Mouse (Mus musculus): ENCODE measurements around the gene Axin1. TPM values are rescaled to one million over a fixed set of nuclear protein-coding genes. Genes with fewer than 3 reads are reported as not detected.
"Not testable (repeated sequence)": the region's sequence is repeated elsewhere in the genome, so short reads cannot be mapped to it uniquely, and the experiment has no call there.

Axin1 gene
- total and polyA plus RNA-seq, 3 experiments: 17.6 to 39.3 (median 38.5) TPM

DNA sequence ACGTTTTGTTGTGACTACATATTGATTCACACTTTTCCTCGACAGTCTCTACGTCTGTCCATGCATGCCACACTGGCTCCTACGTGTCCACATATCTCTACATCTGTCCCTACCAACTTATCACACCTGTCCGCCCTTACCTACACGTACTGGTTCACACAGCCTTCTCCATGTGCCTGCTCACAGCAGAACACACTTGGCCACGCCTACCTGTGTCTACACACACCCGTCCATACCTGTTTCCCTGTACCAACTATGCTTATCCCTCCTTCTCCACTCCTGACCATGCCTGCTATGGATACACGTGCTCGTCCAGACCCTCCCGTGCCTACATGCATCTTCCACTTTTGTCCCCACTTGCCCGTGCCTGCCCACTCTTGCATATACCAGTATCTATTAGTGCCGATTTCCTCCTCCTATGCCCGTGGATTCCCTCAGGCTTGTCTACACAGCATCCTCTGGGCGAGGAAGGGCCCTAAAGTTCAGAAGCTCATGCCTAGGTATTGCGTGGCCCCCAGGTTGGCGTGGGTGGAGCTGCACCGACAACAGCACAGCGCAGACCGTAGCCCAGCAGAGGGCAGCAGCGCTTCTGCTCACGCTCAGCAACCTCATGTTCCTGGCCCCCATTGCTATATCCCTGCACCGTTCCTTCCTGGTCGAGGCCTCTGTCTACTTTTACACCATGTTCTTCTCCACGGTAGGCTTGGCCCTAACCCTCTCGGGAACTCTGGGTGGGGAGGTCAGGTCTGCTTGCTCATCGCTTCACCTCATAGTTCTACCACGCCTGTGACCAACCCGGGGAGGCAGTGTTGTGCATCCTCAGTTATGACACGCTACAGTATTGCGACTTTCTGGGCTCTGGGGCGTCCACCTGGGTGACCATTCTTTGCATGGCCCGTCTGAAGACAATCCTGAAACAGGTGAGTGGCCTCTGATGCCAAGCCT, 18.4 kb upstream of the Axin1 start:
- DNase-seq: peak; percentile 54

DNA sequence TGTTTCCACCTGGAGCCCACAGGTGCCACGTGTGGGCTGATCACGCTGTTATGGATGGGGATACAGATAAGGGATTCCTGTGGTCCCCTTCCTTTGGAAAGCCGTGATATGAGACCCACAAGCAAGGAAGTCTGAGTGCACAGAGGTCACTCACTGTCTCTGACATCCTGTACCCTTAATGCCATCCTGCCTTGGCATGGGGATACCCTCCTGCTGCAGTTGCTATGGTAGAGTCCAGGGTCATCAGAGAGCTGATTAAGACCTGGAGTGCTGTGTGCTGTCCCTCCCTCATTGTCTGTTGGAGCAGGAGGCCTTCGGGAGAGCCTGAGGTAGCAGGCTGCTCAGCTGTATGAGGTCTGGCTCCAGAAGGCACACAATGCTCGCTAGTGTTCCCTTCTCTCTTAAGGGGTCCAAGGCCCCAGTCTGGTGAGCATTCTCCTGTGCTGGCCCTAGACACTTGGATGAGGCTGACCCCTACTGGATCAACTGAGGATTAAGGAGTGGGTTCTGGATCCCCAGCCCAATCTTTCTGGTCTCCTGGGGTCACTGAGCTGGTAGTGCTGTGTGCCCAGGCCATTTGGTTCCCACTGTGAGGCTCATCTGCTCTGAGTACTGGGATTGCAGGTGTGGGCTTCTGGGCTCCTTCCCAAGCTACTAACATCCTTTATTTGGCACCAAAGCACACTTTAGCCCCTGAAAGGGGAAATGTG, 15.9 kb upstream of the Axin1 start:
- DNase-seq: no peak

GRCm38 (mm10) chr17:26123267-26123684, 15.2 kb upstream of the Axin1 start, which contains the start of gene Mrpl28:
Gene Mrpl28 (plus strand): TSS chr17:26123500.
- peak; percentile 94 for DNase-seq

- no peak for DNase-seq
Measured at GRCm38 (mm10) chr17:26124560-26124959, 13.9 kb upstream of the Axin1 start.

GRCm38 (mm10) chr17:26125226-26125625, 13.3 kb upstream of the Axin1 start:
- DNase-seq: no peak

- DNase-seq: no peak
Measured at GRCm38 (mm10) chr17:26131062-26131732, 7.3 kb upstream of the Axin1 start.

- no peak for DNase-seq
Measured at GRCm38 (mm10) chr17:26131856-26132853, 6.3 kb upstream of the Axin1 start.

GRCm38 (mm10) chr17:26137106-26137750, 1.3 kb upstream of the Axin1 start:
- DNase-seq: no peak

DNA sequence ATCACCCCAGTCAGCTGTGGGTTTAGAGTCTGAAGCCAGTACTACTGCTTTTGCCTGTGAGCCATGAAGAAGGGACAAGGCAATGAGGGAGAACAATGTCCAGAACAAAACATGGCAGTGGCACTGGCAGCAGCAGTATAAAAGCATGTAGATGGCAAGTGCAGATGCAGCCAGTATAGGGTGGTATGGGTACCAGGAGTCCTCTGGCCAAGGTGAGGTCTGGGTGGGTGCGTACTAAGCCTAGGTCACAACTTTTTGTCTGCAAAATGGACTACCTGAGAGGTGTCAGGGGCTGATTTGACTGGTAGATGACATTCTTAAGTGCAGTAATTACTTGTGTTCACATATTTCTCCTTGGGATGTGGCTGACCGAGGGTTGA, 747 bp upstream of the Axin1 start:
- DNase-seq: no peak

DNA sequence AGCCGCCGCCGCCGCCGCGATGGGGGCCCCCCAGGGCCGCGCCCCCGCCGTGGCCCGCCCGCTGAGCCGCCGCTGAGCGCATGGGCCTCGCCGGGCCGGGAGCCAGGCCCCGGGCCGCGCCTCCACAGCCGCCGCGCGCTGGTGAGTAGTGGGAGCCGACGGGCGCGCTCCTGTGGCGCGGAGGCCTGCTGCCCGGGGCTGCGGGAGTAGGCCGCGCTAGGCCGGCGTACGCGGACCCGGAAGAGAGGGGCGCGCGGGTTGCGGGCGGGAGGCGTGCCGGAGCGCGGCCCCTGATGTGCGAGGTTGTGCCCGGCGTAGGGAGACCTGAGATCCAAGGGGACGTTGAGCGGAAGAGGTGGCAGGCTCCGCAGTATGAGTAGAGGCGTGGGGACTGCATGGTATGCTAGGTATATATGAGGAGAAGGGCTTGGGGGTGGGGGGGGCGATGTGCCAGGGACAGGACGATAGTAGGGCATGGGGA, 453 bp downstream of the Axin1 start:
- DNase-seq: no peak

DNA sequence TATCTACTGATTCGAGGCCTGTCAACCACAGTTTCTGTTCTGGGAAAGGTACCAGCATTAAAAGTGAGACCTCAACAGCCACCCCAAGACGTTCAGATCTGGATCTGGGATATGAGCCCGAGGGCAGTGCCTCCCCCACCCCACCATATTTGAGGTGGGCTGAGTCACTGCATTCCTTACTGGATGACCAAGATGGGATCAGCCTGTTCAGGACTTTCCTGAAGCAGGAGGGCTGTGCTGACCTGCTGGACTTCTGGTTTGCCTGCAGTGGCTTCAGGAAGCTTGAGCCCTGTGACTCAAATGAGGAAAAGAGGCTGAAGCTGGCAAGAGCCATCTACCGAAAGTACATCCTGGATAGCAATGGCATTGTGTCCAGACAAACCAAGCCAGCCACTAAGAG, 4.3 kb downstream of the Axin1 start:
- DNase-seq: no peak

DNA sequence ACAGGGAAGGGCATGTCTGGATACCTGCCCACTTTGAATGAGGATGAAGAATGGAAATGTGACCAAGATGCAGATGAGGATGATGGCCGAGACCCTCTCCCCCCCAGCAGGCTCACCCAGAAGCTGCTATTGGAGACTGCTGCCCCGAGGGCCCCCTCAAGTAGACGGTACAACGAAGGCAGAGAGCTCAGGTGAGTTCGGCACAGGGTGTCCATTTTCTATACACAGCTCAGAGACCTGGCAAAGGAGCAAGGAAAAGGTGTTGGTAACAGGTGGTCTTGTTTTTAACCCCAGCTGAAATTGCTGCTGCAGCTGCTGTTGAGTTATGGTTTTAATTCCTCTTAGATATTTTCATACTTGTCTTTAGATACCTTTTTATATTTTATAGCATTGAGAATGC, 4.9 kb downstream of the Axin1 start:
- no peak for DNase-seq

DNA sequence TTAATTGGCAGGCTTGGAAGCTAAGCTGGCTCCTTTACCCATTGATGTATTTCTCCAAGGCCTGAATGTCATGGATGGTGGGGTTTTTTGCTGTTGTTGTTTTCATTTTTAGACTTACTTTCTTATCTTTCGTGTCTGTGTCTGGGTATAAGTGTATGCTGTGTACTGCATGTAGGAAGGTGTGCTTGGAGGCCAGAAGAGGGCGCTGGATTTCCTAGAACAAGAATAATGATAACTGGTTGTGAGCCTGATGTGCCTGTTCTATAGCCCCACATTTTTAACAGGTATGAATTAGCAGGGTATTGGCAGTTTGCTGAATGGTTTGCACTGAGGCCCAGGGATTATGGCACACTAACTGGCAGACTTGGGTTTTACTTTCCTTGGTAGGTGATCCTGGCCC, 10.6 kb downstream of the Axin1 start:
- DNase-seq: no peak

DNA sequence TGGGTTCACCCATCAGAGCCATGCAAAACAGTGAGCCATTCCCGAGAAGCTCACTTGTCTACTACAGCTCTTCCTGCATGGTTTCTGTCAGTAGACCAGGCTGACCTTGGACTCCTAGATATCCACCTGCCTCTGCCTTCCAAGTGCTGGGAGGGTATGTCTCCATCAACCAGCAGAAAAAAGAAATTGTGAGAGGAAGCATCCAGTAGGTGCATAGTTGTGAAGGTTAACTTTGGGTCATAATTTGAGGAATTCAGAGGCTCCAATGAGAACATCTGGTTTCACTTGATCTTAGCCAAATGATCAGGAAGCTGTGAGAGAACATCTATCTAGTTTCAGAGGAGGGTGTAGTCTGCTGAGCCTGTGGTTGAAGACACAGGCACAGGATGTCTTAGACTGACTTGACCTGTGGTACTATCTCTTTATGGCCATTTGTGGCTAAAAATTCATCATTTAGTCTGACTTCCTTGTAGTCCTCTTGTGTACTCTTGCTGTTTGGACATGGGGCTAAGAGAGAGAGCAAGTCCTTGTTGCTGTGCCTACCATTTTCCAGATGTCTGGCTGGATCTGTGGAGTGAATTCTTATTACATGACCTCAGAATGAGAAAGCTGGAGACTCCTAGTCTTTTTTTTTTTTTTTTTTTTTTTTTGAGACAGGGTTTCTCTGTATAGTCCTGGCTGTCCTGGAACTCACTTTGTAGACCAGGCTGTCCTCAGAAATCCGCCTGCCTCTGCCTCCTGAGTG, 13.6 kb downstream of the Axin1 start:
- no peak for DNase-seq

GRCm38 (mm10) chr17:26162736-26163135, 24.2 kb downstream of the Axin1 start:
- no peak for DNase-seq

GRCm38 (mm10) chr17:26168039-26168438, 29.6 kb downstream of the Axin1 start:
- DNase-seq: peak; percentile 8

- not testable (repeated sequence) for DNase-seq
Measured at GRCm38 (mm10) chr17:26175248-26175647, 36.8 kb downstream of the Axin1 start.

DNA sequence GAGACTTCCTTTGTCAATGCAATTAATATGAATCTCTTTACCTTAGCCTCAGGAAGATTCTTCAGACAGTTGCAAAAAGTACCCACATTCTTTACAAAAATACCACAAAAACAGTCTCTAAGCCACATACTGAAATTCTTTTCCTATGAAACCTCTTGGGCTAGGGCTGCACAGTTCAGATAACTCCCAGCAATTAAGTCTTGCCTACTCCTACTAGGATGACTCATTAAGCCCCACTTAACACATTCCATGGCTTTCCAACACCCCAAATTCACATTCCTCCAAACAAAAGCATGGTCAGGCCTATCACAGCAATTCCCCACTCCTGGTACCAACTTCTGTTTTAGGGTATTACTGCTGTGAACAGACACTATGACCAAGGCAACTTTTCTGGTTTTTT, 40.1 kb downstream of the Axin1 start:
- DNase-seq: no peak

- no peak for DNase-seq
Measured at GRCm38 (mm10) chr17:26181179-26181578, 42.7 kb downstream of the Axin1 start.

DNA sequence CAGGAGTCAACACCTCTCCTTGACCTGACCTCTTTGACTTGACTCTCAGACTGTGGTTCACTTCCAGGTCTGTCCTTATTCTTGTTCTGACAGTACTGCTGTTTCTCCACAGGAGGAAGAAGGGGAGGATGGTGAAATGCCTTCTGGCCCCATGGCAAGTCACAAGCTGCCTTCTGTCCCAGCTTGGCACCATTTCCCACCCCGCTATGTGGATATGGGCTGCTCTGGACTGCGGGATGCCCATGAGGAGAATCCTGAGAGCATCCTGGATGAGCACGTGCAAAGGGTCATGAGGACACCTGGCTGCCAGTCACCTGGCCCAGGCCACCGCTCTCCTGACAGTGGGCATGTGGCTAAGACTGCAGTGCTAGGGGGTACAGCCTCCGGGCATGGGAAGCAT, 49.1 kb downstream of the Axin1 start:
- DNase-seq: no peak

Data from adrenal gland, adult 2 months (tissue).